Mouse (Mus musculus) testis, adult 2 months (tissue): ENCODE measurements at regions not wholly inside any gene's neighbourhood (a gene's known extent, or its start where the extent isn't known, plus 50 kb on each side); places are given as distances from the start of the nearest gene placed in this dataset.

ENCODE experiments used
- CTCF ChIP-seq: fragments of 200-500 bp; IDR thresholded peaks from 2 replicates; pipeline ENCODE4 v1.5.1; 2012; ENCODE audit warnings: low read depth, mild to moderate bottlenecking, inconsistent platforms, low read length, moderate library complexity; ENCODE audit not compliant: control insufficient read depth, insufficient read depth, insufficient replicate concordance
- POLR2A ChIP-seq: fragments of 200-500 bp; IDR thresholded peaks from 2 replicates; pipeline ENCODE4 v1.6.1; 2012; ENCODE audit warnings: low read depth, mild to moderate bottlenecking, inconsistent platforms, low read length, moderate library complexity; ENCODE audit not compliant: control insufficient read depth

- TF ChIP-seq CTCF: no peak
- TF ChIP-seq POLR2A: no peak
Measured at GRCm38 (mm10) chr2:171406057-171406456, 637.2 kb downstream of the Cbln4 start.
